Mouse (Mus musculus) left cerebral cortex, adult 8-10 months (tissue): ENCODE measurements around the gene Tbx6. TPM values are rescaled to one million over a fixed set of nuclear protein-coding genes. Genes with fewer than 3 reads are reported as not detected.
"Not testable (repeated sequence)": the region's sequence is repeated elsewhere in the genome, so short reads cannot be mapped to it uniquely, and the experiment has no call there.

Source experiments
- DNase-seq, 2 experiments: peaks; one replicate each; pipeline ENCODE4 v3.0.0; 2022; ENCODE audit warnings: low spot score in 2 of 2
- total RNA-seq, 4 experiments: library from RNA; stranded (reverse); gene quantifications; 2 replicates each; pipeline ENCODE4 v1.2.4; 2022

Gene Tbx6
- total RNA-seq, 4 experiments from 2014 or later: 0.63 to 1.00 (median 0.84) TPM

DNA sequence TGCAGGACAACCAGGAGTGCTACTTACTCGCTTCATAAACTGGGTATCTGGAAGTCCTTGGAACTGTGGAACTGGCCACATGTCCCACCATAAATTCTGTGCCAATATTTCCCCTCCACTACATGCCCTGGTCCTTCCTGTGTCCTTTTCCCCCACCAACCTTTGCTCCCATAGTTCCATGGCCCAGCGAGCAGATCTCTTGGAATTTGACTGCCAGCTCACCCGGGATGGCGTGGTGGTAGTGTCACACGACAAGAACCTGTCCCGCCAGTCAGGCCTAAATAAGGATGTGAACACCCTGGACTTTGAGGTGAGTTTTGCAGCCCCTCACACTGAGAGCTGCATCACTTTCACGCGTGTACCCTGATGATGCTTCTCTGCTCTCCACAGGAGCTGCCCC lies 14.3 kb upstream of the Tbx6 start:
- no peak for DNase-seq

DNA sequence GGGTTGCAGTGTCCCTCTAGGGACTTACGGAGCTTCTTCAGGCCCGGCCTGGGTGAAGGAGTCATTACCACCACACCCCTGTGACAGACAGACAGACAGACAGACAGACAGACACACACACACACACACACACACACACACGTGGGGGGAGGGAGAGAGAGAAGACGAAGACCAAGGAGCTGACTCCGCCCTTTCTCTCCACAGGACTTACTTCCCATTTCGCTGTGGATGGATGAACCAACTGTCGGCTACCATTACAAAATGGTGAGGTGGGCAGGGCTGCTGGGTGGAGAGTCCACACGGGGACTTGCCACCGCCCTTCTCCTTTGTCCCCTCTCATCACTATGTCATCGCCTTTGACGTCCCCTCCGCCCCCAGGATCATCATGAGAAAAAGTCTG lies 10.5 kb upstream of the Tbx6 start:
- DNase-seq: no peak

DNA sequence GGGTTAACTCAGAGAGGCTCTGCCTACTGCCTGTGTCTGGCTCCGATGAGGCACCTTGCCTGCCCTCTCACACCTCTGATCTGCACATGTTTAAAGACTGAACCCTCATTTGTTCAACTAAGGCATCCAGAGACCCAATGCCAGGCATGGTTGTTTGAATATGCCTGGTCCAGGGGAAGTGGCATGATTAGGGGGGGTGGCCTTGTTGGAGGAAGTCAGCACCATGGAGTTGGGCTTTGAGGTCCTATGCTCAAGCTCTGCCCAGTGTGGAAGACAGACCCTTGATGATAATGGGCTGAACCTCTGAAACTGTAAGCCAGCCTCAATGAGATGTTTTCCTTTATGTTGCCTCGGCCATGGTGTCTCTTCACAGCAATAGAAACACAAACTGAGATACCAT lies 7.9 kb upstream of the Tbx6 start:
- no peak for DNase-seq

DNA sequence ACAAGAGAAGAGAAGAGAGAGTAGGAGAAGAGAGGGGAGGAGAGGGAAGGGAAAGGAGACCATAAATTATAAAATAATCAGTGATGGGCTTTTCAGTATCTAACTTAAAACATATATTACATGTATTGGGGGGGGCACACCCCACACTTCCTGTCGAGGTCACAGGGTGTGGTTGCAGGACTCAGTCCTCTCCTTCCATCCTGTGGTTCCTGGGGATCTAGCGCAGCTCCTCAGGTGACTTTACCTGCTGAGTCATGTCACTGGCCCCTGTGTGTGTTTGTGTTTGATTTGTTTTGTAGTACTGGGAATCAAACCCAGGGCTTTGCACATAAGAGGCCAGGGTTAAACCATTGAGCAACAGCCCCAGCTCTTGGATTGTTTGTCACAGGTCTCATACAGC lies 6.8 kb upstream of the Tbx6 start:
- no peak for DNase-seq

DNA sequence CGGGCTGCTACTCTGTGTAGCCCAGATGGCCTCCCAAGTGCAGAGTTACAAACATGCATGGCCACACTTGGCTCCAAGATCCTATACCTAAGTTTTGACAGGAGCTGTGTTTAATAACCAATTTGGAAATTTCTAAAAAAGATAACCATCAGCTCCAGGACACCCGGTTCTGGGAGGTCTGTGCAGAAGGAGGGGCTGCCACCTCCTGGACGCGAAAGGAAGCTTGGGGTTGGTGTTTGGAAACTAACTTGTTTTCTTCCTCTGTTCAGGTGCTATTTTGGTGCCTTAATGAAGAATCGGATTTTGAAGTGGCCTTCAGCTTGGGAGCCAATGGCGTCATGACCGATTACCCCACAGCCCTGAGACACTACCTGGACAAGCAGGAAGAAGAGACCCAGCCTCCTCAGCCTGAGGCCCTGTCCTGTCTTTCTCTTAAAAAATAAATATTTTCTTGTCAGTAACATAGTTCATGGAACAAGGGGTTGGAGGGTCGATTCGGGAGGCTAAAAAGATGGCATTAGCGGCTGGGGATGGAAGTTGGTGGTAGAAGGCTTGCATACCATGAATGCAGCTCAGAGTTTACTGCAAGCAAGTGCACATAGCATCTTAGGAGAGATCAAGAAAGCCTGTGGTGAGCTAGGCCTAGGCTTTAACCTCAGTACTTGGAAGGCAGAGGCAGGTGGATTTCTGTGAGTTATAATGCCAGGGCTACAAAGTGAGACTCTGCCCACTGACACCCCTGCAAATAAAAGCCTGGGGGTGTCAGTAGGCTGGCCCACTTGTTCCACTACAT lies 5.9 kb upstream of the Tbx6 start:
- DNase-seq: no peak

DNA sequence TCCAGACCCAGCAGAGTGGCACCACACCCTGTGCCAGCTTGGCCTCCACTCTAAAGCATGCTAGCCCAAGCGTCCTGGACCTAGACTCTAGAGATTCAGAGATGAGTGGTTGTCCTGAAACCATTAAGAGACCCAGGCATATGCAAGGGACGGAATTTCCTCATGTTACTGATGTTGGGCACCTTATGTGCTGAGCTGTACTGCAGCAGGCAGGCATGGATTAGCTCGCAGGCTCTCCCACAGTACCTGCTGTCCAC lies 5.4 kb upstream of the Tbx6 start:
- DNase-seq: no peak

DNA sequence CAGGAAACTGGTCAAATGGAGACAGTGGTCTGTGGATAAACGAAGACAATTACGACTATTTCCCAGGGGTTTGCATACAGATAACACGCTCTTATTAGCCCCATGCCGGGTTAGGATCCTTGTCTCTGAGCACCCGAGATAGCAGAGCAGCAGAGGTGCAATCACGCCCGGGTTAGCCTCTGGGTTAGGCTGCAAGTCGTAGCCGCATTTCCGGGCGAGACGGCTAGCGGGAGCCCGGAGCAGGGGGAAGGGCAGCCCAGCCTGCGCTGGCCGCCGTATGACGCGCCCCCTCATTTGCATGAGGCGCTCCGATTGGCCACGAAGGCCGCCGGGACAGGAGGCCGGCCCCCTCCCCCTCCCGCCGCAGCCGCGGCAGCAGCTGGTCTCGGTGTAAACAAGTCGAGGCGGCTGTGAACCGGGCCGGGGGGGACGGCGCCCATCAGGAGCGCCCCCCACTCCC lies 4.7 kb upstream of the Tbx6 start, which contains the start of gene Ypel3:
TSS of gene Ypel3 (plus strand) at position 358 of the 460 bp plus-strand sequence.
- DNase-seq: peak; percentile 74 to 97

DNA sequence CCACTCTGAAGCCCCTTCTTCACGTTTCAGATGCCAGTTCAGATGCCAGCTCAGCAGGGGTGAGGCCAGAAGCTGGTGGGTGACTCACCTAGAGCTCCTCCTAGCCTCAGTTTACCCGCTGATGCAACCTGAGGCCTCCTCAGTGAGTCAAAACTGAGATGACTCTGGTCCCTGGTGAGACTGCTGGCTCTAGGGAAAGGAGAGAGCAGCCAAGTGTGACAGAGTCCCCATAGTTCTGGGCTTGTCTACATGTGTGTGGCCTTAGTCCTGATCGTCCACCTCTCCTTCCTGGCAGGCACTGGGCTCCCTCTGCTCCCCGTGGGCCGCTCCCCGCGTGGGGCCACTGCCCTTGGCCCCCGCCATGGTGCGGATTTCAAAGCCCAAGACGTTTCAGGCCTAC lies 3.8 kb upstream of the Tbx6 start:
- no peak for DNase-seq

DNA sequence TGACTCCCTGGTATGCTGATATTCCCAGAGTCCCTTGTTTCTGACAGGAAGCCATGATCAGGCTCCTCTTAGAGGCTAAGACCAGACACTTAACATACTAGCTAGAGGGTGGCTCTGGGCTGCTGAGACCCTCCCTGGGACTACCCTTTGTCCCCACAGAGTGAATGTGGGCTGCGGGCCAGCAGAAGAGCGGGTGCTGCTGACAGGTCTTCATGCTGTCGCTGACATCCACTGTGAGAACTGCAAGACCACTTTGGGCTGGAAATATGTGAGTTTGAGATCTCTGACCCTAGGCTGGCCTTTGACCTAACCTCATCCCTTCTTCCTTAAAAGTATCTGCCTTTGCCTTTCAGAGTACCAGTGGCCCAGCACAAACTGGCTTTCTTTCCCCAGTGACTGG lies 3.1 kb upstream of the Tbx6 start:
- no peak for DNase-seq

DNA sequence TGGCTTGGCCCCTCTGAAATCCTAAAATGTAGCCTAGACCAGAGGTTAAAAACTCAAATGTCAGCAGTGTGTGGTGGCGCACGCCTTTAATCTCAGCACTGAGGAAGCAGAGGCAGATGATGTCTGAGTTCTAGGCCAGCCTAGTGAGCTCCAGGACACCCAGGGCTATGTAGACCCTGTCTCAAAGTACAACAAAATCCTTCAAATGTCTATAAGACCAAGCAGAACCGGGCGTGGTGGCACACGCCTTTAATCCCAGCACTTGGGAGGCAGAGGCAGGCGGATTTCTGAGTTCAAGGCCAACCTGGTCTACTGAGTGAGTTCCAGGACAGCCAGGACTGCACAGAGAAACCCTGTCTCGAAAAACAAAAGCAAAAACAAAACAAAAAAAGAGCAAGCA lies 2.2 kb upstream of the Tbx6 start:
- not testable (repeated sequence) for DNase-seq

DNA sequence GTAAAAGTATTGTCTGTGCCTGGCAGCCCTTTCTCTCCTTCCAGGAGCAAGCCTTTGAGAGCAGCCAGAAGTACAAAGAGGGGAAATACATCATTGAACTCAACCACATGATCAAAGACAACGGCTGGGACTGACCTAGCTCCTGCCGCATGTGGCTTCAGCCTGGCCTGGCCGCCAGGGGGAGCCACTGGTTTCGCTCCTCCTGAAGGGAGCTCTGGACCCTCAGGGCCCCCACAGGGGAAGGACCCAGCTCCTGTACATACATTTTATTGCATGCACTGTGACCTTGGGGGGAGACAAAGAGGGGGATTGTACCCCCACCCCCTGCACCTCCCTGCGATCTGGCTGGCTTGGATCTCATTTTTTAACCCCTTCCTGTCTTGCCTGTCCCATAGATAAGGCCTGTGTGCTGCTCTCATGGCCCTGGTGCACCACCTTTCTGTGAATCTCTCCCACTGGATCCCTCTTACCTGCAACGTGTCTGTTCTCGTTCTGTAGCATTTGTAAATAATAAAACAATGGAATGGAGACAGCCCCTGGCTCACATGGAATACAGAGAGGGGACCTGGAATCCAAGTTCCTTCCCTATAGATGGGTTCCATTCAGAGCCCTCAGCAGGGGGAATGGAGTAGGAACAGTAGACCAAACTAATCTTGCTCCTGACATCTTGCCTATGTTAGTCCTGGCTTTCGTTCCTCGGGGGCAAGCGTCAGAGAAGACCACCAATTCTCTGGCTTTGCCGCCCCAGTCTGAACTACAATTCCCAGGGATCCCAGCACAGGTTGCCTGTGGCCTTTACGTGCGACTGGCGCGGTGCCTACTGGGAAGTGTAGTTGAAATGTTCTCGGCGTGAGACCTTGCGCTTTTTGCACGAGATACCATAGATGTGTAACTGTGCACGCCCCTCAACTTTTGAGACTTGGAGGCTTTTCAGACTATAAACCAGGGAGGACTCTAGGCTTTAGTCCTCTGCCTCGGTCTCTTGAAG lies 1.0 kb upstream of the Tbx6 start:
- peak; percentile 72 to 82 for DNase-seq

DNA sequence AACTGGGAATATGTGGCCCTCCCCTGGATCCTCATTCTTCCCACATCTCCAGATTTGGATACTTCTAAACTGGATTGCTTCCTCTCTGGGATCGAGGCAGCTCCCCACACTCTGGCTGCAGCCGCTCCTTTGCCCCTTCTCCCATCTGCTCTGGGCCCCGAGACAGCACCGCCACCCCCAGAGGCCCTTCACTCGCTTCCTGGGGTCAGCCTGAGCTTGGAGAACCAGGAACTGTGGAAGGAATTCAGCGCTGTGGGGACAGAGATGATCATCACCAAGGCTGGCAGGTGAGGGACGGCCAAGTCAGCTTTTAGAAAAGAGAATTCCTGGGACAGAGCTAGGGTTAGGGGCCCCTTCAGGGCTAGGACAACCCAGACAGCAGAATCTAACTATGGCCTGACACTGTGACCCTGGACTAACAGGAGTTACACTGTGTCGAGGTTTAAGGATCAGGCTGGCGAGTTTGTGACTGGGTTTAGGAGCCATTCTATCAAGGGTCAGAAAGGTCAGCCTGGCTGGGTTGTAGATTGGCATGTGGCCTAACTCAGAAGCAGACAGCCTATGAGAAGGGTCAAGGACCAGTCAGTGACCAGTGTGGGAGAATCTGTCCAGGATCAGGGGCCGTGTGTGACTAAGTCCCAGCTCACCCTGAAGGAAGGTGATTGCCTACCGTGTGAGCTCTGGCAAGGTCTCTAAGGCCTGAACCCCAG lies 533 bp downstream of the Tbx6 start:
- DNase-seq: no peak

DNA sequence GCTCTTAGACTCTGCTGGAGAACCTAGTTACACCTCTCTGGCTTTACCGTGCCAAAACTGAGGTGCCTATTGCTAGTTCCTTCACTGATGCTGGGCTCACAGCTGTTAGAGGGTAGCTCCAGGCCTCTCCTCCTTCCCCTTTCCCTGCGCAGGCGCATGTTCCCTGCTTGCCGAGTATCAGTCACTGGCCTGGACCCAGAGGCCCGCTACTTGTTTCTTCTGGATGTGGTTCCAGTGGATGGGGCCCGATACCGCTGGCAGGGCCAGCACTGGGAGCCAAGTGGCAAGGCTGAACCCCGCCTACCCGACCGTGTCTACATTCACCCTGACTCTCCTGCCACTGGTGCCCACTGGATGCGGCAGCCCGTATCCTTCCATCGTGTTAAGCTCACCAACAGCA lies 1.4 kb downstream of the Tbx6 start:
- DNase-seq: no peak

DNA sequence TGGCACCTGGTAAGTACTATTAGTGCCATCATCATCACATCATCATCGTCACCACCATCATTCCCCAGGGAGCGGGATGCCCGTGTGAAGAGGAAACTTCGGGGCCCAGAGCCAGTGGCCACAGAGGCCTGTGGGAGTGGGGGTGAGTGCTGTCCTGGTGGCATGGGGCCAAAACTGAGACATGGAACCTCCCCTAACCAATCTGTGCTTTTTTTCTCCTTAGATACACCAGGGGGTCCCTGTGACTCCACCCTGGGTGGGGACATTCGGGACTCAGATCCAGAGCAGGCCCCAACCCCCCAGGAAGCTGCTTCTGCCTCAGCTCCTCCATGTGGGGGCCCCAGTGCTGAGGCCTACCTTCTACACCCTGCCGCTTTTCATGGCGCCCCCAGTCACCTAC lies 3.2 kb downstream of the Tbx6 start:
- DNase-seq: no peak

DNA sequence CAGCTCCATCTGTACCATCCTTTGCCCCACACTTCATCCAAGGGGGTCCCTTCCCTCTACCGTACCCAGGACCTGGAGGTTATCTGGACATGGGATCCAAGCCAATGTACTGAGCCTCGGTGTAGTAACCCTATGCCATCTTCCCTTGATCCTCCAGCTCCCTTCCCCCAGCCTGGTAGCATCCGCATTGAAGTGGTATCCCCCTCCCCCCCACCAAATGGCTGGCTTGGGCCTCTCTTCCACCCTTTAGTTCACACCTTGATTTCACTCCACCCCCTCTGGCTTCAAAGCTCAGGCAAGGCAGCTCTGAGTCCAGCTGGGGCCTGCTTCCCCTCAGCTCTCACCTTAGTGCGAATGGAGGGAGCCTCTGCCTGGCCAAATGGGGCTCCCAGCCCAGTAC lies 3.8 kb downstream of the Tbx6 start:
- DNase-seq: no peak

DNA sequence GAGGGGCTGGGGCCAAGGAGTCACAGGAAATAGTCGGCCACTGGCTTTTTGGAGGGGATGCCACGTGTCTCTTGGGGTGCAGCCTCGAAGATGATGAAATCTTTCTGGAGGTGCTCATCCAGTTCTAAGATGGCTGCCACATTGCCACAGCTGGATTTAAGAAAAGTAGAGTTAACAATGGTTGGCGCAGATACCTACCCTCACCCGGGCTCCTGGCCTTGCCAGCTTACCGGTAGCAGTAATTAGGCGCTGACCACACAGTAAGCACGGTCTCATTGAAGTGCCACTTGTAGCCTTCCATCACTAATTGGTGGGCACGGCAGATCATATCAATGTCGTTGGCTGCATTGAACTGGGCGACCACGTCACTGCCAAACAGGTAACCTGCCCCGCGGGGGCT lies 4.9 kb downstream of the Tbx6 start:
- DNase-seq: no peak

DNA sequence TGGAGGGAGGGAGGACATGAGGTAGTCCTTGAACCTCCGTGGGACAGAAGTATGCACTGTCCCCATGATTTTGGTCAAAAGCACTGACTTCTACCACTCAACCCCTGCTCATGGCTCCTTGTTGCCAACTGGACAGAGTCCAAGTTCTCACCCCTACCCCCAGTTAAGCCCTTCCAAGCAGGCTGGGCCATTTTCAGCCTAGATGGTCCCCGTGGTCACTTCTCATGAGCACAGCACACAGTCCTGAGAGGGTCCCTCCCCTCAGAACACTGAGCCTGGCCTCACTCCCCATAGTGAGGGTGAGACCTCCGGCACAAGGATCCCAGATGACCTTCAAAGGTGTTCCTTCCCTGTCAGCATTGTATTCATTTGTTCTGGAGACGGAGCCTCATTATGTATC lies 7.9 kb downstream of the Tbx6 start:
- no peak for DNase-seq

DNA sequence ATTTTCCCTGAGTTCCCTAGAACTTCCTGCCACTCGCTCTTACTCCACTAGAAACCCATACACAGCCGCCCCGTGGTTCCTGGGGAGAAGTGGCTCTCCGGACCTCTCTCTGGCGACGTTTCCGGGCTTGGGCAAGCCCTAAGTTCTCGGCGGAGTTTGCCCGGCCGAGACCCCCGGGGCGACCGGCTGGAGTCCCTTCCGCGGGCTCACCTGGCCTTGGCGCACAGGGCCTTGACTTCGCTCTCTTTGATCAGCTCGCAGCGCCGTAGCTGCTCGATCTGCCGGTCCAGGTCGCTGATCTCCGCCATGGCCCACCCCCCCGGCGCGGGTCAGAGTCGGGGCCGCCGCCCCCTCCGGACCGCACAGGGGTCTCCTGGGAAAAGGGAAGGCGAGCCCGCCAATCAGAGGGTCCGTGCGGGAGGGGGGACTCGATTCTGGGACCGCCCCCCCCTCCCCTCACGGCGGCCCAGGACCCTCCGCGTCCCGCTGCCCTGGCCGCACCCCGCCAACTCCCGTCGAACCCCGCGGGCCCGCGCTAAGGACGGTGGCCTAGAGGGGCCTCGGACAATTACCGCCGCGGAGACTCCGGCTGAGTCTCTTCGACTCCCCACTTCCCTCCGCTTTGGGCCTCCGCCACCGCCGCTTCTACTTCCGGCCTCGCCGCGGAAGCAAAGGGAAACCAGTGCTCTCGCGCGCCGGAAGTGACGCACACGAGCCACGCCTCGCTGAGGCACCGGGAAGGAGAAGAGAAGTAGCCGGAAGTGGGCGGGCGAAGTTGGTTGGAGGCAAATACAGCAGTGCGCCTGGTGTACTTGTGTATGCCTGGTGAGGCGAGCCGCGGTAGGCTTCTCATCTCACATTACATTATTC lies 10.8 kb downstream of the Tbx6 start, which contains the start of gene Ppp4c:
TSS of gene Ppp4c (minus strand) at position 646 of the 870 bp plus-strand sequence.
- peak; percentile 87 to 95 for DNase-seq

DNA sequence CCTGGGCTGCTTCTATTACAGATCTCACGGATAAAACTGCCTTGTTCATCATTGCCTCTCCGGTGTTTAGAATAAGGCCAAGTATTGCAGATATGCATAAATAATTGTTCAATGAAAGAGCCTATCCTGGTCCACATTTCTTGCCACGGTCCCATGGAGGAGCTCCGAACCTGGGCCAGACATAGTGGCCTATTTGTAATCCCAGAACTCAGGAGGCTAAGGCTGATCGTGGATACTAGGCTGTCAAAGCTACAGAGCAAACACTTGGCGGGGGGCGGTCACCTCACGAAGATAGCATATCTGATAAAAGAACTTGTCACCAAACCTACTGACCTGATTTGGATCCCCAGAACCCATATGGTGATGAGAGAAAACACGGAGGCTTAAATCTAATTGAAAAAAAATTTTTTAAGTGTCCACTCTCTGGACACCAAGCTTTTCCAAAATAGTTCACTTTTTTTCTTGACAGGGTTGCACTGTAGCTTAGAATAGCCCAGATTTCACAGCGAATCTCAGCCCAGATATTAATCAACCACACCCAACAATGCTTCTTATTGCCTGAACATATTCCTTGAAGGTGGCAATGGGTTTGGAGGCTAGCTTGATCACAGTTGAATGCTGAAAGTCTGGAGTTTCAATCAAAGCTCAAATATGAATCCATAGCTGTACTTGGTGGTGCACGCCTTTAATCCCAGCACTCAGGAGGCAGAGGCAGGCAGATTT lies 11.6 kb downstream of the Tbx6 start:
- DNase-seq: no peak
